Mouse (Mus musculus): ENCODE results near the gene Vasn. TPM values are rescaled to one million over a fixed set of nuclear protein-coding genes. Genes with fewer than 3 reads are reported as not detected.

Gene Vasn
- polyA plus RNA-seq, 1 experiment: not detected

- no peak for TF ChIP-seq GATA1 (IDR thresholded peaks at IDR 0.05; ENCODE audit: low read length)
These were observed 36.8 kb upstream of the Vasn start for GRCm38 (mm10) chr16:4602766-4603452.

GRCm38 (mm10) chr16:4603453-4603837 lies 36.3 kb upstream of the Vasn start:
- TF ChIP-seq GATA1 (IDR thresholded peaks at IDR 0.05; ENCODE audit: low read length): no peak

DNA sequence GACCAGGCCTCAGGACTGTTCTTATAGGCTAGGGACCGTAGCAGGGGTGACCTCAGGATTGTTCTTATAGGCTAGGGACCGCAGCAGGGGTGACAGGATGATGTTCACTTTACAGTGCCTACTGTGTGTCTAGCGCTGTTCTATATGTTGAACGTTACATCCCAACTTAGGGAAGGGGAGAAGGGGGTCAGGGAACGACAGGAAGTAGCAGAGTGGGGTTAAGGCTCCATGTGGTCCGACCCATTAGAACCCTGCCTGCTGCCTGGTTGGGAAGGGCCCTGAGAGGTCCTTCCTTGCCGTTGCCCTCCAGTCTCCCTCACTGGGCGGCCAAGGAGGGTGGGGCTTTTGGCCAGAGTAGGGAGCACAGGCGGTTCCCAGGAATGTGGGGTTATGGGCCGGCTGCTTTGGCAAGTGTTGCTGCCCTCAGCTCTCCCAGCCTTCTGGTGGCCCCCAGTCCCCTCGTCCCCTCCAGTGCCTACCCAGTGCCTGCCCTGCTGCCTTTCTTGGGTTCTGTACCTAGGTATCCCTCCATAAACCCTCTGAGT lies 35.4 kb upstream of the Vasn start:
- TF ChIP-seq GATA1 (IDR thresholded peaks at IDR 0.05; ENCODE audit: low read length): no peak

DNA sequence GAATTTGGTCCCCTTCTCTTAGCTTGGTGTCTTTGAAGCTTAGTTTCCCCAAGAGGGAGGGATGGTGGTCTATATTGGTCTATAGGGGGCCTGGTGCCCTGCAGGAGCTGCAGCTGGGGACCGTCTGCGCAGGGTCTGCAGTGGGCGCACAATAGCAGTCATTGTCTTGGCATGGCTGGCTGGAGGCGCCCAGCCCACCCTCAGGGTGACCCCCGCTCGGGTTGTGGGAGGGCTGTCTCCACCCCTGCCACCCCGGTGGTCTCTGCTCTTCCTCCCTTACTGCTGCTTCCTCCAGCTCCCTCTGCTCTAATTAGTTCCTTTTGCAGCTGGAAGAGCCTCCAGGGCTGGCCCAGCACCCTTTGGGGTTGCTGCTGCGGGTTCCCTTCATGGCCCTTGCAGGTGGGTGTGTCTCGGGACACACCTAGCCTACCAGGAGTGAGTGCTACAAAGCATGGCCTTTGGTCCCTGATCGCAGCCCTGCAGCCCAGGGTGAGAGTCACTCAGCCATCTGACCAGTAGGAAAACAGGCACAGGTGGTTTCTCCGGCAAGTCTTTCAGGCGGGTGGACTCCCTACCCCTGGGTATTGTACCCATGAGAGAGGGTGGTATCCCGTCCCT lies 34.1 kb upstream of the Vasn start:
- no peak for TF ChIP-seq GATA1 (IDR thresholded peaks at IDR 0.05; ENCODE audit: low read length)

GRCm38 (mm10) chr16:4606431-4607084 lies 33.2 kb upstream of the Vasn start:
- no peak for TF ChIP-seq GATA1 (IDR thresholded peaks at IDR 0.05; ENCODE audit: low read length)

GRCm38 (mm10) chr16:4607818-4608531 lies 31.8 kb upstream of the Vasn start:
- no peak for TF ChIP-seq GATA1 (IDR thresholded peaks at IDR 0.05; ENCODE audit: low read length)

GRCm38 (mm10) chr16:4608532-4609059 lies 31.1 kb upstream of the Vasn start:
- no peak for TF ChIP-seq GATA1 (IDR thresholded peaks at IDR 0.05; ENCODE audit: low read length)

DNA sequence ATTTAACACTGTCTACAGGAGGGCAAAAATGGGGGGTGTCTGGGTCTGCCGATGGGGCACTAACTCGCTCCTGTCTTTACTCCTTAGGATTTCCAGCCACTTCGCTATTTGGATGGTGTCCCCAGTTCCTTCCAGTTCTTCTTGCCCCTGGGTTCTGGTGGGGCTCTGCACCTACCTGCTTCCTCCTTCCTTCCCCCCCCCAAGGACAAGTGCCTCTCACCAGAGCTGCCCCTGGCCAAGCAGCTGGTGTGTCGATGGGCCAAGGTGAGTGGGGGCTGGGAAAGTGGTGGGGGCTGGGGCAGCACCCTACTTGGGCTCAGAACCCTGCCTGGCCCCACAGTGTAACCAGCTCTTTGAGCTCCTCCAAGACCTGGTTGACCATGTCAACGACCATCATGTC lies 28.5 kb upstream of the Vasn start:
- no peak for TF ChIP-seq GATA1 (IDR thresholded peaks at IDR 0.05; ENCODE audit: low read length)

DNA sequence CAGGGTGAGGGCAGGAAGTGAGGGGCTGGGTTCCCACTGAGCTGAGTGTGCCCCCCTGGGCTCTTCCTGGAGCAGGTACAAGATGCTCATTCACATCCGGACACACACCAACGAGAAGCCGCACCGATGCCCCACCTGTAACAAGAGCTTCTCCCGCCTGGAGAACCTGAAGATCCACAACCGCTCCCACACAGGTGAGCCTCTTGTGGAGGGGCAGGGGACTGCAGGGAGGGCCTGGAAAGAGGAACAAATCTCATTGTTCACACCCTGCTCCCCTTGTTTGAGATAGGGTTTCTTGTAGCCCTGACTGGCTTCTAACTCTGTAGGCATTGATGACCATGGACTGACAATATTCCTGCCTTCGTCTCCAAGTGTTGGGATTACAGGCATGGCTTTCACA lies 28.1 kb upstream of the Vasn start:
- TF ChIP-seq GATA1 (IDR thresholded peaks at IDR 0.05; ENCODE audit: low read length): no peak

- no peak for TF ChIP-seq GATA1 (IDR thresholded peaks at IDR 0.05; ENCODE audit: low read length)
These were observed 26.0 kb upstream of the Vasn start for GRCm38 (mm10) chr16:4613736-4614135.

DNA sequence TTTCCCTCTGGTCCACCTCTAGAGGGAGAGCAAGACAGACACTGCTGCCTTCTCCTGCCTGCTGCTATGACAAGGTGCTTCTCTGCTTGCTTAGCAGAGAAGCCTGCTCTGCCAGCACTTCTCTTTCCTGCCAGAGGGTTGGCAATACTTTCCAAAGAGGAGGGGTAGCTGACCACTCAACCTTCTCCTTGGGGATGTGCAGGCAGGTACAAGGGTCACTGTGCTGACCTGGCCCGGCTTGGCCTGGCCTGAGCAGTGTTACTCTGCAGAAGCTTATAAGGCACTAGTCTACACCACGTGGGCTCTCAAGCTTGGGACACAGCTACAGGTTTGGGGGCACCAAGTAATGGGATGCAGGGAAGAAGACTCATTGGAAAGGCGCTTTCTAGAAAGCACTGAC lies 25.1 kb upstream of the Vasn start:
- no peak for TF ChIP-seq GATA1 (IDR thresholded peaks at IDR 0.05; ENCODE audit: low read length)

GRCm38 (mm10) chr16:4615297-4615696 lies 24.4 kb upstream of the Vasn start:
- no peak for TF ChIP-seq GATA1 (IDR thresholded peaks at IDR 0.05; ENCODE audit: low read length)

- no peak for TF ChIP-seq GATA1 (IDR thresholded peaks at IDR 0.05; ENCODE audit: low read length)
These were observed 22.9 kb upstream of the Vasn start for GRCm38 (mm10) chr16:4616829-4617228.

DNA sequence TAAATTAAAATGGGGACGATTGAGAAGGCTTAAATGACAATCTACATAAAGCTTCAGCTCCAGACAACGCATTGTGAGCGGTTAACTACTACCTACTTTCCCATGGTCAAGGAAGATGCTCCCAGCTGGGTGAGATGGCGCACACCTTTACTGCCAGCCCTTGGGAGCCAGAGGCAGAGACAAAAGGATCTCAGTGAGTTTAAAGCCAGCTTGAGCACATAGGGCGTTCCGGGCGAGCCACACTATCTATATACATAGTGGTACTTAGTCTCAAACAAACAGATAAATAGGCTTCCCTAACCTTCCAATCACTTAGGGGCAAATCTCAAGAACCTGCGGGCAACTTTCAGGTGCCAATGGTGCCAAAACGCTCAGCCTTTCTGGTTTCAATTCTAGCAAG lies 15.7 kb upstream of the Vasn start:
- no peak for TF ChIP-seq GATA1 (IDR thresholded peaks at IDR 0.05; ENCODE audit: low read length)

GRCm38 (mm10) chr16:4624481-4625110 lies 15.1 kb upstream of the Vasn start, which contains the start of gene Pam16:
Gene Pam16 (minus strand): TSS chr16:4624988.
- TF ChIP-seq GATA1 (IDR thresholded peaks at IDR 0.05; ENCODE audit: low read length): no peak

Data from G1E-ER4 (cell line).